Mouse (Mus musculus): ENCODE measurements around the gene Chaf1a. TPM values are rescaled to one million over a fixed set of nuclear protein-coding genes. Genes with fewer than 3 reads are reported as not detected.
A peak's percentile ranks its signal among the peaks of the same experiment; 100 is the strongest.
"Not testable (repeated sequence)": the region's sequence is repeated elsewhere in the genome, so short reads cannot be mapped to it uniquely, and the experiment has no call there.

Gene Chaf1a
- total RNA-seq, 1 experiment from 2014 or later: 4.6 TPM

DNA sequence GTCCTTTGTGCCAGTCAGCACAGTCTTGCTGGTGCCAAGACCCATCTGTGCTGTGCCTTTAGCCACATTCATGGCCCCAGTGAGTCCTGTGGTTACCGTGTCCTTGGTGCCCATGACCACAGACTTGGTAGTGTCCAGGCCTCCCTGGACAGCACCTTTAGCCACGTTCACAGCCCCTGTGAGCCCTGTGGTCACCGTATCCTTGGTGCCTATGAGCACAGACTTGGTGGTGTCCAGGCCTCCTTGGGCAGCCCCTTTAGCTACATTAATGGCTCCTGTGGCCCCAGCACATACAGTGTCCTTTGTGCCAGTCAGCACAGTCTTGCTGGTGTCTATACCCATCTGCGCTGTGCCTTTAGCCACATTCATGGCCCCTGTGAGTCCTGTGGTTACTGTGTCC lies 66.2 kb downstream of the Chaf1a start:
- ATAC-seq (replicated peaks; ENCODE audit: insufficient number of reproducible peaks, low FRiP score, low TSS enrichment, poor library complexity, severe bottlenecking): not testable (repeated sequence)

DNA sequence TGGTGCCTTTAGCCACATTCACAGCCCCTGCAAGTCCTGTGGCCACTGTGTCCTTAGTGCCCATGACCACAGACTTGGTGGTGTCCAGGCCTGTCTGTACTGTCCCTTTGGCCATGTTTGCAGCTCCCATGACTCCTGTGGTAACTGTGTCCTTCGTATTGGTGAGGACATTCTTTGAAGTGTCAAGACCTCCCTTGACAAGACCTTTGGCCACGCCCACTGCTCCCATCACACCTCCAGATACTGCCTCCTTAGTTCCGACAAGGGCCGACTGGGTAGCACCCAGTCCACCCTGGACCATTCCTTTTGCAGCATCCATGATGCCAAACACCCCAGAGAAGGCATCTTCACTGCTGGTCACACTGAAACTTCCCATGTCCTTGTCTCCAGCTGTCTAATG lies 66.7 kb downstream of the Chaf1a start:
- no peak for ATAC-seq (replicated peaks; ENCODE audit: insufficient number of reproducible peaks, low FRiP score, low TSS enrichment, poor library complexity, severe bottlenecking)

DNA sequence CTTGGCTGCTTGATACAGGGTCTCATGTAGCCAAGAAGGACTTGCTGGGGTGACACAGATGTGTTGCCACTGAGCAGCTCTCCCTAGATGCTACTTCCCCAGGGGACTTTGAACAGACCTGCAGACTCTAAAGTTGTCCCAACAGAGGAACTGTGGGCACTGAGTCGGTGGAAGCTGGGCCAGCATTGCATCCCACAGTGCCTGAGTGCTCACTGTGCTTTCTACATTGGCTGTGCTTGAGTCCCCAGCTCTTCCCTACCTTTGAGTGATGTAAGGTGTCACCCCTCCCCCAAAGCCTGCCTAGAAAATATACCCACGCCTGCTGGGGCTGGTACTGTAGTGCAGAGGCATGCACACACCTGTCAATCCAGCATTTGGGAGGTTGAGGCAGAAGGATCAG lies 67.5 kb downstream of the Chaf1a start:
- ATAC-seq (replicated peaks; ENCODE audit: insufficient number of reproducible peaks, low FRiP score, low TSS enrichment, poor library complexity, severe bottlenecking): no peak

DNA sequence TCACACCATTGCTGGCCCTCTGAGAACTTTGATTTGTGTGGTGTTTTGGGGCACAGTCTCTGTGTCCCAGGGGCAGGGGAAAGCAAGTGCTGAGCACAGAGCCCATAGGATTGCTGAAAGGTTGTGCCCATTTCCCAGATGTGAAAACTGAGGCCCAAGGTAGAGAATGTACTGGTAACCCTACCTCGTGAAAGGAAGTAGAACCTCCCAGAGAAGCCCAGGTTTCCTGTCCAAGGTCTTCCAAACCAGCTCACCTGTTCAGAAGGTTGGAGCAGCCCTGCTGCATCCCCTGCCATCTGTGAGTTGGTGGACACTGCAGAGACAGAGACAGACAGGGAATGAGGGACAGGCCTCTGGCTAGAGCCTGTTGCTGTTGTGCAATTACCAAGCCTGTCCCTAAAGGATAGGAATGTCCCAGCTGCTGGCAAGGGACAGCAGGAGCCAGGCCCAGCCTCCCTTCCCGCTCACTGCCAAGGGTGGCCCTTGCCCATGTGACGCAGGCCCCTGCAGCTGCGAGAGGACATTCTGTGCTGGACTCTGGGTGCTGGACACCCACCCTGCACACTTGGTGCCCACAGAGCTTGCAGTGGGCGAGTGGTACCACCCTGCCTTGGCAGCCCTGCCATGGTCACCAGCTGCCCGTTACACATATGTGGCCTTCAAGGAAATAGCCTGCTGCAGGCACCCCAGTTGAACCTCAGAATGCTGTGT lies 68.2 kb downstream of the Chaf1a start:
- ATAC-seq (replicated peaks; ENCODE audit: insufficient number of reproducible peaks, low FRiP score, low TSS enrichment, poor library complexity, severe bottlenecking): no peak

- no peak for ATAC-seq (replicated peaks; ENCODE audit: insufficient number of reproducible peaks, low FRiP score, low TSS enrichment, poor library complexity, severe bottlenecking)
Observed at GRCm38 (mm10) chr17:56109219-56110051, 69.2 kb downstream of the Chaf1a start, which contains the start of gene Plin4. Gene Plin4, minus strand, starts transcription at chr17:56109803.

GRCm38 (mm10) chr17:56110571-56110970 lies 70.3 kb downstream of the Chaf1a start:
- no peak for ATAC-seq (replicated peaks; ENCODE audit: insufficient number of reproducible peaks, low FRiP score, low TSS enrichment, poor library complexity, severe bottlenecking)

DNA sequence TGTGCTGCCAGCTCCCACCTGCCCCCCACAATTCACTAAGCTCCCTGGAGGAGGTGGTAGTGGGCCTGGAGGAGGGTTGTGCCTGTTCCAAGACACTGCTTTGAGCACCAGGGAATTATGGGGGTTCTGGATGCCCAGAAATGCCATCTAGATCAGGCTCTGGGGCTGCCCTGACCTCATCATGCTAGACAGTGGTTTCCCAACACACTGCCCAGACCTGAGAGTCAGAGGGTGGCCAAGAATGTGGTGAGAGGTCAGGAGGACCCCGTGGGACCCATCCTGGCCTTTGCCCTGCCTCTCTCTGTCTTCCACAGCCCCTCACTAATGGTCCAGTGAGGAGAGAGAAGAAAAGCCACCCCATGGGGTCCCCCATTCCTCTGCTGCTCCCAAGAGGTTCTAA lies 70.8 kb downstream of the Chaf1a start:
- ATAC-seq (replicated peaks; ENCODE audit: insufficient number of reproducible peaks, low FRiP score, low TSS enrichment, poor library complexity, severe bottlenecking): no peak

GRCm38 (mm10) chr17:56111864-56112263 lies 71.6 kb downstream of the Chaf1a start:
- peak; percentile 50; the same call in 1 of the 2 replicates for ATAC-seq (replicated peaks; ENCODE audit: insufficient number of reproducible peaks, low FRiP score, low TSS enrichment, poor library complexity, severe bottlenecking)

DNA sequence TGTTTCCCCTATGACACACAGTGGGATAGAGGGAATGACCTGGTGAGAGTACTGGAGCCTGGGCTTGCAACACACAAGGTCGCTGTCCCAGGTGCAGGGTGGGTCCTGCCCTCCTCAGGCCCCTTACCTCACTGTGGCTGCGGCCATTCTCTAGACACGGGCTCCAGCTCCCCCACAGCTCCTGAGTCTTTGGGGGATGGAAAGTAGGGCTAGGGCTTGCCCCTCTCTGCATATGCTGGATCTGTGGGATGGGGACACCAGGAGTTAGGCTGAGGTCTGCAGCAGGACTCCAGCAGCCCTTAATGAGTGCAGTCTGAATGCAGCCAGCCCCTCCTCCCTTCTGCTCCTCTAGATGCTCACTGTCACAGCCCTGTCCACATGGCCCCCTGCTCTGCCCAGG lies 72.5 kb downstream of the Chaf1a start:
- no peak for ATAC-seq (replicated peaks; ENCODE audit: insufficient number of reproducible peaks, low FRiP score, low TSS enrichment, poor library complexity, severe bottlenecking)

- no peak for ATAC-seq (replicated peaks; ENCODE audit: insufficient number of reproducible peaks, low FRiP score, low TSS enrichment, poor library complexity, severe bottlenecking)
Observed at GRCm38 (mm10) chr17:56116193-56116592, 76.0 kb downstream of the Chaf1a start.

DNA sequence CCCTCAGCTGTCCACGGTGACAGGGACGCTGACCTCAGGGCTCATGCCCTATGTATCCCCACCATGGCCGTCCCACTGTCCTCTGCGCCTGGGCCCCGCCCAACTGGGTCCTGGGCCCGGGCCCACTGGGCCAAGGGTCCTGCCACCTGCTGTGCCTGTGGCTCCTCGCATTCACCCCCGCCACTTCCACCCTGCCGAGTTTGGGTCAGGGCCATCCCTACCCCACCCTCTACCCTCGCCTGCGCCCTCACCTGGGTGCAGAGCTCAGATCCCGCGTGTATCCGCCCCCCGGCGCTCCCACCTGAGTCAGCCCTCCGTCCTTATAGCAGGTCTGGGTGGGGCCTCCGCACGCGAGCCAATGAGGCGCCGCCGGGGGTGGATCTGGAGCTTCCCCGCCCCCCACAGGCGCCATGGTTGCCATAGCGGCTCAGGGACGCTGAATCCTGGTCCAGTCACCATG lies 77.0 kb downstream of the Chaf1a start, which contains the start of gene Plin5:
Plin5 (minus strand) TSS at position 346 of the 460 bp plus-strand sequence.
- no peak for ATAC-seq (replicated peaks; ENCODE audit: insufficient number of reproducible peaks, low FRiP score, low TSS enrichment, poor library complexity, severe bottlenecking)

DNA sequence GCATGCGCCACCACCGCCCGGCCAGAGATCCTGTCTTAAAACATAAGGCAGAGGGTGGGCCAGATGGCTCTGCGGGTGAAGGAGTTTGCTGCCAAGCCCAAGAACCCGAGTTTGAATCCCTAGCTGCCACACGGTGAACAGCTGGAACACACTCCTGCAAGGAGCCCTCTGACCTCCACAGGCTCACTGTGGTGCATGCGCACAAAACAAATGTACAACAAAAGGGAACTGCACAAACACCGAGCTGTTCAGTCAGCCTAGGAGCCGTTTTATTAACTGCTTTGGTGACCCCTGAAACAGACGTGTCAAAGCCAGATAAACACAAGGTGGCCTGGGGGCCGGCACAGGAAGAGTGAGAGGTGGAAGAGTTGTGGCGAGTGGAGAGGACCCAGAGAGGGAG lies 79.2 kb downstream of the Chaf1a start:
- no peak for ATAC-seq (replicated peaks; ENCODE audit: insufficient number of reproducible peaks, low FRiP score, low TSS enrichment, poor library complexity, severe bottlenecking)

DNA sequence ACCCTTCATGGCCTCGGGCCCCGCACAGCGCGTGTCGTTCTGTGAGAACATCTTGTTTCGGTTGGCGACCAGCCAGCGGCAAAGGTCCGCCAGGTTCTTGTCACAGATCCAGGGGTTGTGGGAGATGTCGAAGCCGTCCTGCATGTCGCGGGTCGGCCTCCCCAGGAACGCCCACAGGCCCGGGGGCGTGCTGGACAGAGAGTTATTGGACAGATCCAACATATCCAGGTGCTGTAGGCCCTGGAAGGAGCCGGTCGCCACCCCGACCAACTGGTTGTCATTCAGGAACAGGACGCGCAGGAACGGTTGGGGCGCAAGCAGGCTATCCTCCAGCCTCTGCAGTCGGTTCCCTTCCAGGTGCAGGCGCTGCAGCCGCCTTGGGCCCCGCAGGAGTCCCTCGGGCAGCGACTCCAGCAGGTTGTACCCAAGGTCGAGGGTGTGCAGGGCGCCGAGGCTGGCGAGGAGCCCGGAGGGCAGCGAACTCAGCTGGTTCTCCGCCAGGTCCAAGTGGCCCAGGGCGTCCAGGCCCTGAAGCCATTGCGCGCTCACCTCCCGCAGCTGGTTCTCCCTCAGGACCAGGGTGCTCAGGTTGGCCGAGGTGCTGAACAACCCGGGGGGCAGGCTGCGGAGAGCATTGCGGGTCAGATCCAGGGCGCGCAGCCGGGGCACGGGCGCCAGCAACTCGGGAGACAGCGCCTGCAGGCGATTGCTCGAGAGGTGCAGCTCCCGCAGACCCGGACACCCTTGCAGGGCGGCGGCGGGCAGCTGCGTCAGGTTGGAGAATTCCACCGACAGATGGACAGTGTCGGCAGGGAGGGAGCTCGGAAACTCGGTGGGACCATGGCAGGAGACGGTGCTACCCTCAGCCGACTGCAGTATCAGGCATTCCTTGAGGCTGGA lies 80.0 kb downstream of the Chaf1a start:
- ATAC-seq (replicated peaks; ENCODE audit: insufficient number of reproducible peaks, low FRiP score, low TSS enrichment, poor library complexity, severe bottlenecking): no peak

DNA sequence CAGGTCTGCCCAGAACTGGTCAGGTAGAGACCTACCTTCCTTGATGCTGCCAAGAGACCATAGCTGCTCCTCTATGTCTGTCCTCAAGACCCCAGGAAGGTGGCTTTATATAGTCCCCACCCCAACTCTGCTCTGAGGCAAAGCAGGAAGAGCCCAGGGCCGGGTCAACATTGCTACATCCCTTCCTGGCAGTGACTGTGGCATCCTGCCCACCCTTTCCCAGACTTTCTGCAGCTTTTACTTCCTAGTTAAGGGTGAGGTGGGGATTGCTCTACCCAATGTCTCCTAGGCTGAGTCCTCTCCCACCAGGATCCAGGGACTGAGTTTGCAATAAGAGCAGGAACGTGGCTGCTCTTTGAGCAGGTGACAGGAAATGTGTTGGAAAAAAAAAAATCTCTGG lies 81.6 kb downstream of the Chaf1a start, which contains the start of gene Lrg1:
Lrg1 (minus strand) TSS at position 176 of the 400 bp plus-strand sequence.
- ATAC-seq (replicated peaks; ENCODE audit: insufficient number of reproducible peaks, low FRiP score, low TSS enrichment, poor library complexity, severe bottlenecking): no peak

Other genes starting within 250 kb of the Chaf1a start
- gene Zfp119a, start 161.5 kb upstream of the Chaf1a start, total RNA-seq (2017): 6.6 to 9.9 TPM (median 7.0 TPM) in 3 replicates
- gene Zfp959, start 148.3 kb upstream of the Chaf1a start, total RNA-seq (2017): 19.0 to 38.3 TPM (median 29.2 TPM) in 3 replicates
- 8.4 to 18.6 TPM (median 15.6 TPM) in 3 replicates for gene Zfp119b, start 90.9 kb upstream of the Chaf1a start, total RNA-seq (2017)
- gene Ebi3, start 87.8 kb upstream of the Chaf1a start, total RNA-seq (2017): 22.4 to 32.2 TPM (median 26.5 TPM) in 3 replicates
- gene Yju2, start 81.3 kb upstream of the Chaf1a start, total RNA-seq (2017): 14.7 to 16.4 TPM (median 16.4 TPM) in 3 replicates
- not detected in 3 replicates for gene Shd, start 70.0 kb upstream of the Chaf1a start, total RNA-seq (2017)
- not detected in 3 replicates for gene Fsd1, start 53.9 kb upstream of the Chaf1a start, total RNA-seq (2017)
- gene Stap2, start 34.9 kb upstream of the Chaf1a start, total RNA-seq (2017): 0.29 to 1.1 TPM in 2 of 3 replicates, not detected in the other
- gene Mpnd, start 34.7 kb upstream of the Chaf1a start, total RNA-seq (2017): 31.5 to 106 TPM (median 82.0 TPM) in 3 replicates
- gene Sh3gl1, start 3.8 kb upstream of the Chaf1a start, total RNA-seq (2017): 22.4 to 35.7 TPM (median 23.4 TPM) in 3 replicates
- 38.0 to 40.4 TPM (median 38.5 TPM) in 3 replicates for gene Ubxn6, start 34.6 kb downstream of the Chaf1a start, total RNA-seq (2017)
- 61.2 to 151 TPM (median 112 TPM) in 3 replicates for gene Hdgfl2, start 39.2 kb downstream of the Chaf1a start, total RNA-seq (2017)
- not detected in 3 replicates for gene Plin4, start 69.4 kb downstream of the Chaf1a start, total RNA-seq (2017)
- not detected in 3 replicates for gene Plin5, start 77.2 kb downstream of the Chaf1a start, total RNA-seq (2017)
- gene Lrg1, start 81.6 kb downstream of the Chaf1a start, total RNA-seq (2017): not detected in 3 replicates
- 0.53 to 1.2 TPM (median 0.87 TPM) in 3 replicates for gene Sema6b, start 99.9 kb downstream of the Chaf1a start, total RNA-seq (2017)
- 0.39 to 0.43 TPM in 2 of 3 replicates, not detected in the other for gene Tnfaip8l1, start 122.0 kb downstream of the Chaf1a start, total RNA-seq (2017)
- 25.0 to 31.5 TPM (median 30.6 TPM) in 3 replicates for gene Mydgf, start 143.5 kb downstream of the Chaf1a start, total RNA-seq (2017)
- 8.4 to 20.3 TPM (median 11.7 TPM) in 3 replicates for gene Dpp9, start 178.5 kb downstream of the Chaf1a start, total RNA-seq (2017)
- 13.2 to 22.7 TPM (median 13.6 TPM) in 3 replicates for gene Fem1a, start 216.4 kb downstream of the Chaf1a start, total RNA-seq (2017)
- 2.6 to 11.4 TPM (median 3.9 TPM) in 3 replicates for gene Ticam1, start 236.3 kb downstream of the Chaf1a start, total RNA-seq (2017)

Data from monocyte, adult 5-6 weeks (primary cell).